Mouse (Mus musculus): ENCODE results near the gene Slit3. TPM values are rescaled to one million over a fixed set of nuclear protein-coding genes. Genes with fewer than 3 reads are reported as not detected.

The Slit3 gene
- polyA plus RNA-seq, 1 experiment from 2014 or later, result 11.1 TPM

DNA sequence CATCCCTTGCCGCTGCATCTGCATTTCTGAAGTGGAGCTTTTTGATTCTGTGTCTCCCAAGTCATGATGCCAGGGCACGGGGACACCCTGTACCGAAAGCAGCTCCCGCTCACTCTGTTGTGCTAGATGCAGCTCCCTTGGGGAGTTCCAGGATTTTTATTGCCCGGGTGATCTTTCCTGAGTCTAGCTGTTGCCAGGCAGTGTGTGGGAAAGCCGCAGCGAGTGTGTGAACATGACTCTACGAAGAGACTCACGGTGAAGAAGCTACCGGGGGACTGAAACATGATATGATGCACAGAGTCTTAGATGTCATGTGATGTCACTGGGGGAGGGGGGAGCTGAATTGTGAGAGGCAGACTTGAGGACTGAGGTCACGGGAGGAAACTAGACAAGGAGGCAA lies 518.4 kb downstream of the Slit3 start:
- Histone ChIP-seq H3K4me1 (ENCODE audit: control insufficient read depth, insufficient read depth, low read length) (no peaks in the 10 kb centered on the region; the same call in 1 of the 2 replicates), H3K27ac (ENCODE audit: low read depth, low read length) (no peak overlapping the region), H3K9ac (ENCODE audit: low read length) (no peak overlapping the region), H3K36me3 (ENCODE audit: control insufficient read depth, insufficient read depth, low read length) (no peaks in the 10 kb centered on the region), H3K4me2 (peak overlapping the region; percentile 23; the same call in 1 of the 2 replicates), H3K4me3 (ENCODE audit: low read depth, low read length) (no peak overlapping the region), H3K27me3 (ENCODE audit: control insufficient read depth, insufficient read depth, low read length) (no peaks in the 10 kb centered on the region; the same call in 1 of the 2 replicates), H3K9me3 (ENCODE audit: control insufficient read depth, low read length) (no peaks in the 10 kb centered on the region)
- WGBS, result 25% methylated on average over 11 of the region's 11 CpGs
- peak; percentile 42 for ATAC-seq (ENCODE audit: low FRiP score)
- peak; percentile 86 for DNase-seq (ENCODE audit: low spot score, missing footprints)

DNA sequence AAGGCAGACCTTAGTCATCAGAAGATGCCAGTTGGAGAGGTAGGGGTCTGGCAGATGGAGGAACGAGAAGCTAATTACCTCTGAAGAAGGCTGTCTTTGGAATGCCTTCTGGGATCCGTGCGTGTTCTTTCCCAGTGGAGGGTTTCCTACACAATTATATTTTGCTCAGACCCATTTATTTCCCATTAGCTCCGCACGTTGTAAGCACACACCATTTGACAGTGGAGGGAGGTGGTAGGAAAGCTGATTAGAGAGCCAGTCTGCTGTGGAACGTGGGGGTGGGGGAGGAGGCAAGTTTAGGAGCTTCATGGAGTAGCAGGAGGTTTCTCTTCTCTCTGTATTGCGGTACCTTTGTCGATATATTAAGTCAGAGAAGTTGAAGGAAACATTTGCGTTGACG lies 530.3 kb downstream of the Slit3 start:
- Histone ChIP-seq H3K9ac (ENCODE audit: low read length) (no peak overlapping the region), H3K27me3 (ENCODE audit: control insufficient read depth, insufficient read depth, low read length) (no peaks in the 10 kb centered on the region), H3K27ac (ENCODE audit: low read depth, low read length) (no peak overlapping the region), H3K9me3 (ENCODE audit: control insufficient read depth, low read length) (no peaks in the 10 kb centered on the region), H3K4me2 (no peak overlapping the region), H3K36me3 (ENCODE audit: control insufficient read depth, insufficient read depth, low read length) (no peaks in the 10 kb centered on the region), H3K4me3 (ENCODE audit: low read depth, low read length) (no peak overlapping the region), H3K4me1 (ENCODE audit: control insufficient read depth, insufficient read depth, low read length) (no peaks in the 10 kb centered on the region)
- 85% methylated on average over 10 of the region's 10 CpGs for WGBS
- ATAC-seq (ENCODE audit: low FRiP score) (no peak), DNase-seq (ENCODE audit: low spot score, missing footprints) (no peak)

GRCm38 (mm10) chr11:35655836-35656235 lies 534.8 kb downstream of the Slit3 start:
- Histone ChIP-seq H3K27ac (ENCODE audit: low read depth, low read length) (no peak overlapping the region), H3K4me2 (no peak overlapping the region), H3K9me3 (ENCODE audit: control insufficient read depth, low read length) (no peaks in the 10 kb centered on the region), H3K4me3 (ENCODE audit: low read depth, low read length) (no peak overlapping the region), H3K9ac (ENCODE audit: low read length) (no peak overlapping the region), H3K4me1 (ENCODE audit: control insufficient read depth, insufficient read depth, low read length) (no peaks in the 10 kb centered on the region), H3K27me3 (ENCODE audit: control insufficient read depth, insufficient read depth, low read length) (no peaks in the 10 kb centered on the region), H3K36me3 (ENCODE audit: control insufficient read depth, insufficient read depth, low read length) (no peaks in the 10 kb centered on the region)
- ATAC-seq (ENCODE audit: low FRiP score), result no peak
- no peak for DNase-seq (ENCODE audit: low spot score, missing footprints)

GRCm38 (mm10) chr11:35657582-35657981 lies 536.6 kb downstream of the Slit3 start:
- Histone ChIP-seq H3K27ac (ENCODE audit: low read depth, low read length) (no peak overlapping the region), H3K4me3 (ENCODE audit: low read depth, low read length) (no peak overlapping the region), H3K36me3 (ENCODE audit: control insufficient read depth, insufficient read depth, low read length) (no peaks in the 10 kb centered on the region), H3K4me1 (ENCODE audit: control insufficient read depth, insufficient read depth, low read length) (no peaks in the 10 kb centered on the region), H3K4me2 (no peak overlapping the region), H3K9me3 (ENCODE audit: control insufficient read depth, low read length) (no peaks in the 10 kb centered on the region), H3K27me3 (ENCODE audit: control insufficient read depth, insufficient read depth, low read length) (no peaks in the 10 kb centered on the region), H3K9ac (ENCODE audit: low read length) (no peak overlapping the region)
- no peak for DNase-seq (ENCODE audit: low spot score, missing footprints)
- ATAC-seq (ENCODE audit: low FRiP score), result no peak
- 84% methylated on average over 6 of the region's 6 CpGs for WGBS

GRCm38 (mm10) chr11:35660967-35661366 lies 539.9 kb downstream of the Slit3 start:
- Histone ChIP-seq H3K36me3 (ENCODE audit: control insufficient read depth, insufficient read depth, low read length) (no peaks in the 10 kb centered on the region), H3K9me3 (ENCODE audit: control insufficient read depth, low read length) (no peaks in the 10 kb centered on the region), H3K27me3 (ENCODE audit: control insufficient read depth, insufficient read depth, low read length) (peaks cover 4% of the 10 kb centered on the region; the same call in 1 of the 2 replicates), H3K4me3 (ENCODE audit: low read depth, low read length) (no peak overlapping the region), H3K9ac (ENCODE audit: low read length) (no peak overlapping the region), H3K4me2 (no peak overlapping the region), H3K27ac (ENCODE audit: low read depth, low read length) (no peak overlapping the region), H3K4me1 (ENCODE audit: control insufficient read depth, insufficient read depth, low read length) (peaks cover 4% of the 10 kb centered on the region; the same call in 1 of the 2 replicates)
- DNase-seq (ENCODE audit: low spot score, missing footprints) (no peak), ATAC-seq (ENCODE audit: low FRiP score) (no peak)
- 91% methylated on average over 4 of the region's 4 CpGs for WGBS

- no peaks in the 10 kb centered on the region for H3K36me3 ChIP-seq (ENCODE audit: control insufficient read depth, insufficient read depth, low read length)
- peaks cover 4% of the 10 kb centered on the region; the same call in 1 of the 2 replicates for H3K4me1 ChIP-seq (ENCODE audit: control insufficient read depth, insufficient read depth, low read length)
- ATAC-seq (ENCODE audit: low FRiP score), result no peak
- H3K27me3 ChIP-seq (ENCODE audit: control insufficient read depth, insufficient read depth, low read length), result peaks cover 8% of the 10 kb centered on the region; the same call in 1 of the 2 replicates
- no peak overlapping the region for H3K4me3 ChIP-seq (ENCODE audit: low read depth, low read length)
- no peak overlapping the region for H3K4me2 ChIP-seq
- no peak overlapping the region for H3K27ac ChIP-seq (ENCODE audit: low read depth, low read length)
- H3K9ac ChIP-seq (ENCODE audit: low read length), result no peak overlapping the region
- no peak for DNase-seq (ENCODE audit: low spot score, missing footprints)
- 97% methylated on average over 3 of the region's 3 CpGs for WGBS
- no peaks in the 10 kb centered on the region for H3K9me3 ChIP-seq (ENCODE audit: control insufficient read depth, low read length)
Observed at GRCm38 (mm10) chr11:35662945-35663344, 541.9 kb downstream of the Slit3 start.

DNA sequence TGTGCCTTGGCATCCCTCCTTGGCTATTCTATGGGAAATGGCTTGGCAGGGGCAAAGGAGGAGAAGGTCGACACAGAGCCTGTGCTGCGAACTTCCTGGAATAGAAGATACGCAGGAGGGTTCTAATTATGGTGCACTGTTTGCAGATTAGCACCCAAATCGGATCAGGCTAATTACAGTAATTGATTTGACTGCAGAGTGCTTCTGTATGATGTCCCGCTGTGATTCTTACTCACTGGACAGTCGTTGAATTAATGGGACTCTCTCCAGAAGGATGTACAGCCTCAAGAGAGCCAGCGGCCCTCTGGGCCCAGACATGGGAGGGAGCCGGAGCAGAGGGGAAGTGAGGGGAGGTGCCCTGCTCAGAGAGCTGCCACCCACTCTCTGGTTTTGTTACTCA lies 542.6 kb downstream of the Slit3 start:
- ATAC-seq (ENCODE audit: low FRiP score), result no peak
- H3K4me1 ChIP-seq (ENCODE audit: control insufficient read depth, insufficient read depth, low read length), result peaks cover 4% of the 10 kb centered on the region; the same call in 1 of the 2 replicates
- 51% methylated on average over 8 of the region's 8 CpGs for WGBS
- no peak for DNase-seq (ENCODE audit: low spot score, missing footprints)
- no peaks in the 10 kb centered on the region for H3K9me3 ChIP-seq (ENCODE audit: control insufficient read depth, low read length)
- H3K27me3 ChIP-seq (ENCODE audit: control insufficient read depth, insufficient read depth, low read length), result peaks cover 8% of the 10 kb centered on the region; the same call in 1 of the 2 replicates
- no peak overlapping the region for H3K9ac ChIP-seq (ENCODE audit: low read length)
- no peaks in the 10 kb centered on the region for H3K36me3 ChIP-seq (ENCODE audit: control insufficient read depth, insufficient read depth, low read length)
- H3K27ac ChIP-seq (ENCODE audit: low read depth, low read length), result no peak overlapping the region
- no peak overlapping the region for H3K4me3 ChIP-seq (ENCODE audit: low read depth, low read length)
- no peak overlapping the region for H3K4me2 ChIP-seq

DNA sequence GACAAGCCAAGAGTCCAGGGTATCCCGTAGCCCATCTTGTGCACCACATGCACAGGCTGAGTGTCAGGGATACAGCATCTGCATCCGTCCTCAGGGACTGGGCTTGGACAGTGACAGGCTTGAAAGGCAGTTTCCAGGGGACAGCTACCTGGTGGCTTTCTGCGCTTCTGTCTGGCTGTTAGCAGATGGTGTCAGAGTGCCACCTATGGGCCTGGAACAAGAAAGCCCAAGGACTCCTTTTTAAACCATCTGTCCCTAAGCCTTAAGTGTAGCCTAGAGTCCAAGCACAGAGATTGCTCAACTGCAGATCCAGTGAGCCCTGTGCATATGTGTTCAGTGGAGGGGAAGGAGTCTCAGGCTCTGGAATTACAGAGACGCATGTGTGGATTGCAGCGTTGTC lies 544.0 kb downstream of the Slit3 start:
- WGBS, result 46% methylated on average over 5 of the region's 5 CpGs
- H3K4me2 ChIP-seq, result no peak overlapping the region
- no peaks in the 10 kb centered on the region for H3K36me3 ChIP-seq (ENCODE audit: control insufficient read depth, insufficient read depth, low read length)
- ATAC-seq (ENCODE audit: low FRiP score) (peak; percentile 65), DNase-seq (ENCODE audit: low spot score, missing footprints) (peak; percentile 89)
- no peak overlapping the region for H3K27ac ChIP-seq (ENCODE audit: low read depth, low read length)
- no peaks in the 10 kb centered on the region for H3K9me3 ChIP-seq (ENCODE audit: control insufficient read depth, low read length)
- H3K9ac ChIP-seq (ENCODE audit: low read length), result no peak overlapping the region
- peaks cover 8% of the 10 kb centered on the region; the same call in 1 of the 2 replicates for H3K27me3 ChIP-seq (ENCODE audit: control insufficient read depth, insufficient read depth, low read length)
- H3K4me3 ChIP-seq (ENCODE audit: low read depth, low read length), result no peak overlapping the region
- H3K4me1 ChIP-seq (ENCODE audit: control insufficient read depth, insufficient read depth, low read length), result peaks cover 4% of the 10 kb centered on the region; the same call in 1 of the 2 replicates

DNA sequence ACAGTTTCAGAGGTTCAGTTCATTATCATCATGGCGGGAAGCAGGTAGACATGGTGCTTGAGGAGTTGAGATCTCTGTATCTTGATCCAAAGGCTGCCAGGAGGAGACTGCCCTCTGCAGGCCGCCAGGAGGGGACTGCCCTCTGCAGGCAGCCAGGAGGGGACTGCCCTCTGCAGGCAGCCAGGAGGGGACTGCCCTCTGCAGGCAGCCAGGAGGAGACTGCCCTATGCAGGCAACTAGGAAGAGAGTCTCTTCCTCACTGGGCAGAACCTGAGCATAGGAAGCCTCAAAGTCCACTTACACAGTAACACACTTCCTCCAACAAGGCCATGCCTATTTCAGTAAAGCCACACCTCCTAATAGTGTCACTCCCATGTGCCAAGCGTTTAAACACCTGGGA lies 546.4 kb downstream of the Slit3 start:
- H3K36me3 ChIP-seq (ENCODE audit: control insufficient read depth, insufficient read depth, low read length), result no peaks in the 10 kb centered on the region

More for the DNA sequence above, 546.4 kb downstream of the Slit3 start:
- Histone ChIP-seq H3K4me1 (ENCODE audit: control insufficient read depth, insufficient read depth, low read length) (peaks cover 4% of the 10 kb centered on the region; the same call in 1 of the 2 replicates), H3K4me2 (no peak overlapping the region), H3K27me3 (ENCODE audit: control insufficient read depth, insufficient read depth, low read length) (peaks cover 8% of the 10 kb centered on the region; the same call in 1 of the 2 replicates), H3K9me3 (ENCODE audit: control insufficient read depth, low read length) (no peaks in the 10 kb centered on the region), H3K9ac (ENCODE audit: low read length) (no peak overlapping the region), H3K27ac (ENCODE audit: low read depth, low read length) (no peak overlapping the region), H3K4me3 (ENCODE audit: low read depth, low read length) (no peak overlapping the region)
- ATAC-seq (ENCODE audit: low FRiP score), result no peak
- WGBS, result 50% methylated on average over 3 of the region's 3 CpGs
- DNase-seq (ENCODE audit: low spot score, missing footprints), result peak; percentile 86

Measured in midbrain, embryonic 11.5 days (tissue).